Mouse (Mus musculus) testis, adult 2 months (tissue): ENCODE data around the gene Hist2h2ab.

ENCODE experiments used
- CTCF ChIP-seq: fragments of 200-500 bp; IDR thresholded peaks from 2 replicates; pipeline ENCODE4 v1.5.1; 2012; ENCODE audit warnings: low read depth, mild to moderate bottlenecking, inconsistent platforms, low read length, moderate library complexity; ENCODE audit not compliant: control insufficient read depth, insufficient read depth, insufficient replicate concordance
- POLR2A ChIP-seq: fragments of 200-500 bp; IDR thresholded peaks from 2 replicates; pipeline ENCODE4 v1.6.1; 2012; ENCODE audit warnings: low read depth, mild to moderate bottlenecking, inconsistent platforms, low read length, moderate library complexity; ENCODE audit not compliant: control insufficient read depth

DNA sequence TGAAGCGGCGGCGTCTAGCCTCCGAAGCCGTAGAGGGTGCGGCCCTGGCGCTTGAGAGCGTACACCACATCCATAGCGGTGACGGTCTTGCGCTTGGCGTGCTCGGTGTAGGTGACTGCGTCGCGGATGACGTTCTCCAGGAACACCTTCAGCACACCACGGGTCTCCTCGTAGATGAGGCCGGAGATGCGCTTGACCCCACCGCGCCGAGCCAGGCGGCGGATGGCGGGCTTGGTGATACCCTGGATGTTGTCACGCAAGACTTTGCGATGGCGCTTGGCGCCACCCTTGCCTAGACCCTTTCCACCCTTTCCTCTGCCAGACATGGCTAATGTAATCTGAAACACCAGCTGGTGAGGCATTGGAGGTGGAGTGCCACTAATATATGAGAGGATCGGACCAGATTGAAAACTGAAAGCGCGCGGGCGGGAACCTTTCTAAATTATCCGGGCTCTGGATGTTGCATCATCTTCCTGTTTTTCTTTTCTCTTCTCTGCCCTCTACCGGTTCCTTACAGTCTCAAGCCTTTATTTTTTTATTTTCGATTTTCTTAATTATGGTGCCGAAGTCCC lies 43.4 kb downstream of the Hist2h2ab start, which contains the start of gene Hist2h4:
- TF ChIP-seq CTCF: no peak
- TF ChIP-seq POLR2A: peak; percentile 74; the same call in 1 of the 2 replicates
